Mouse (Mus musculus): Measurements from ENCODE around the gene Nfkb1. TPM values are rescaled to one million over a fixed set of nuclear protein-coding genes. Genes with fewer than 3 reads are reported as not detected.

Nfkb1 gene
- polyA plus RNA-seq, 1 experiment from 2014 or later = 8.7 TPM

GRCm38 (mm10) chr3:135605474-135605873 lies 85.9 kb downstream of the Nfkb1 start:
- Histone ChIP-seq H3K4me3 (replicated peaks; ENCODE audit: low read depth, low read length) (no peak overlapping the region), H3K27ac (replicated peaks; ENCODE audit: low read depth, low read length) (no peak overlapping the region), H3K9ac (replicated peaks; ENCODE audit: low read length) (no peak overlapping the region), H3K27me3 (ENCODE audit: control insufficient read depth, insufficient read depth, low read length) (no peaks in the 10 kb centered on the region), H3K36me3 (ENCODE audit: control insufficient read depth, insufficient read depth, low read length) (peaks cover 38% of the 10 kb centered on the region; the same call in 1 of the 2 replicates), H3K4me2 (ENCODE audit: low read length) (no peak overlapping the region), H3K4me1 (ENCODE audit: control insufficient read depth, insufficient read depth, low read length) (0 out of 2 replicates have a peak, but pooled peaks cover under 1% of the 10 kb centered on the region), H3K9me3 (ENCODE audit: control insufficient read depth, low read length) (no peaks in the 10 kb centered on the region)
- 76% methylated on average over 4 of the region's 4 CpGs for WGBS
- DNase-seq (no peak), ATAC-seq (ENCODE audit: low FRiP score, low TSS enrichment) (no peak)

GRCm38 (mm10) chr3:135604626-135605417 lies 86.5 kb downstream of the Nfkb1 start:
- Histone ChIP-seq H3K9ac (replicated peaks; ENCODE audit: low read length) (no peak overlapping the region), H3K4me3 (replicated peaks; ENCODE audit: low read depth, low read length) (no peak overlapping the region), H3K27ac (replicated peaks; ENCODE audit: low read depth, low read length) (no peak overlapping the region), H3K4me1 (ENCODE audit: control insufficient read depth, insufficient read depth, low read length) (no peaks in the 10 kb centered on the region), H3K27me3 (ENCODE audit: control insufficient read depth, insufficient read depth, low read length) (no peaks in the 10 kb centered on the region), H3K9me3 (ENCODE audit: control insufficient read depth, low read length) (no peaks in the 10 kb centered on the region), H3K36me3 (ENCODE audit: control insufficient read depth, insufficient read depth, low read length) (peaks cover 42% of the 10 kb centered on the region; the same call in 1 of the 2 replicates), H3K4me2 (ENCODE audit: low read length) (no peak overlapping the region)
- ATAC-seq (ENCODE audit: low FRiP score, low TSS enrichment) = no peak
- DNase-seq = no peak
- 94% methylated on average over 10 of the region's 10 CpGs for WGBS

- H3K27ac ChIP-seq (replicated peaks; ENCODE audit: low read depth, low read length) = no peak overlapping the region
- H3K9me3 ChIP-seq (ENCODE audit: control insufficient read depth, low read length) = no peaks in the 10 kb centered on the region
- no peak overlapping the region for H3K4me2 ChIP-seq (ENCODE audit: low read length)
- H3K27me3 ChIP-seq (ENCODE audit: control insufficient read depth, insufficient read depth, low read length) = no peaks in the 10 kb centered on the region
- H3K4me1 ChIP-seq (ENCODE audit: control insufficient read depth, insufficient read depth, low read length) = no peaks in the 10 kb centered on the region
- no peak overlapping the region for H3K4me3 ChIP-seq (replicated peaks; ENCODE audit: low read depth, low read length)
- ATAC-seq (ENCODE audit: low FRiP score, low TSS enrichment) = no peak
- DNase-seq = no peak
- WGBS = 88% methylated on average over 10 of the region's 10 CpGs
- peaks cover 39% of the 10 kb centered on the region; the same call in 1 of the 2 replicates for H3K36me3 ChIP-seq (ENCODE audit: control insufficient read depth, insufficient read depth, low read length)
- H3K9ac ChIP-seq (replicated peaks; ENCODE audit: low read length) = no peak overlapping the region
Observed at GRCm38 (mm10) chr3:135602731-135603130, 88.6 kb downstream of the Nfkb1 start.

GRCm38 (mm10) chr3:135598355-135598754 lies 93.0 kb downstream of the Nfkb1 start:
- Histone ChIP-seq H3K4me1 (ENCODE audit: control insufficient read depth, insufficient read depth, low read length) (no peaks in the 10 kb centered on the region), H3K9ac (replicated peaks; ENCODE audit: low read length) (no peak overlapping the region), H3K9me3 (ENCODE audit: control insufficient read depth, low read length) (no peaks in the 10 kb centered on the region), H3K4me3 (replicated peaks; ENCODE audit: low read depth, low read length) (no peak overlapping the region), H3K27me3 (ENCODE audit: control insufficient read depth, insufficient read depth, low read length) (no peaks in the 10 kb centered on the region), H3K36me3 (ENCODE audit: control insufficient read depth, insufficient read depth, low read length) (peaks cover 35% of the 10 kb centered on the region), H3K4me2 (ENCODE audit: low read length) (no peak overlapping the region), H3K27ac (replicated peaks; ENCODE audit: low read depth, low read length) (no peak overlapping the region)
- ATAC-seq (ENCODE audit: low FRiP score, low TSS enrichment) (no peak), DNase-seq (no peak)
- WGBS = 92% methylated on average over 3 of the region's 3 CpGs

GRCm38 (mm10) chr3:135597014-135597413 lies 94.3 kb downstream of the Nfkb1 start:
- ATAC-seq (ENCODE audit: low FRiP score, low TSS enrichment) (no peak), DNase-seq (no peak)
- Histone ChIP-seq H3K4me3 (replicated peaks; ENCODE audit: low read depth, low read length) (no peak overlapping the region), H3K4me1 (ENCODE audit: control insufficient read depth, insufficient read depth, low read length) (no peaks in the 10 kb centered on the region), H3K36me3 (ENCODE audit: control insufficient read depth, insufficient read depth, low read length) (peaks cover 35% of the 10 kb centered on the region), H3K4me2 (ENCODE audit: low read length) (no peak overlapping the region), H3K27me3 (ENCODE audit: control insufficient read depth, insufficient read depth, low read length) (no peaks in the 10 kb centered on the region), H3K27ac (replicated peaks; ENCODE audit: low read depth, low read length) (no peak overlapping the region), H3K9ac (replicated peaks; ENCODE audit: low read length) (no peak overlapping the region), H3K9me3 (ENCODE audit: control insufficient read depth, low read length) (no peaks in the 10 kb centered on the region)
- WGBS = 58% methylated on average over 4 of the region's 4 CpGs

- DNase-seq (no peak), ATAC-seq (ENCODE audit: low FRiP score, low TSS enrichment) (no peak)
Observed at GRCm38 (mm10) chr3:135594238-135594917, 97.0 kb downstream of the Nfkb1 start.

GRCm38 (mm10) chr3:135592011-135592410 lies 99.3 kb downstream of the Nfkb1 start:
- H3K4me3 ChIP-seq (replicated peaks; ENCODE audit: low read depth, low read length) = no peak overlapping the region
- H3K27me3 ChIP-seq (ENCODE audit: control insufficient read depth, insufficient read depth, low read length) = no peaks in the 10 kb centered on the region
- ATAC-seq (ENCODE audit: low FRiP score, low TSS enrichment) = no peak
- no peak overlapping the region for H3K9ac ChIP-seq (replicated peaks; ENCODE audit: low read length)
- H3K9me3 ChIP-seq (ENCODE audit: control insufficient read depth, low read length) = no peaks in the 10 kb centered on the region
- no peak overlapping the region for H3K27ac ChIP-seq (replicated peaks; ENCODE audit: low read depth, low read length)
- H3K4me2 ChIP-seq (ENCODE audit: low read length) = no peak overlapping the region
- peaks cover 49% of the 10 kb centered on the region for H3K36me3 ChIP-seq (ENCODE audit: control insufficient read depth, insufficient read depth, low read length)
- WGBS = 85% methylated on average over 4 of the region's 4 CpGs
- H3K4me1 ChIP-seq (ENCODE audit: control insufficient read depth, insufficient read depth, low read length) = no peaks in the 10 kb centered on the region
- DNase-seq = no peak

More at GRCm38 (mm10) chr3:135594238-135594917, 97.0 kb downstream of the Nfkb1 start:
- Histone ChIP-seq H3K36me3 (ENCODE audit: control insufficient read depth, insufficient read depth, low read length) (peaks cover 35% of the 10 kb centered on the region), H3K4me3 (replicated peaks; ENCODE audit: low read depth, low read length) (no peak overlapping the region), H3K27ac (replicated peaks; ENCODE audit: low read depth, low read length) (no peak overlapping the region), H3K9ac (replicated peaks; ENCODE audit: low read length) (no peak overlapping the region), H3K4me1 (ENCODE audit: control insufficient read depth, insufficient read depth, low read length) (no peaks in the 10 kb centered on the region), H3K27me3 (ENCODE audit: control insufficient read depth, insufficient read depth, low read length) (no peaks in the 10 kb centered on the region), H3K4me2 (ENCODE audit: low read length) (no peak overlapping the region), H3K9me3 (ENCODE audit: control insufficient read depth, low read length) (no peaks in the 10 kb centered on the region)
- 83% methylated on average over 21 of the region's 21 CpGs for WGBS

GRCm38 (mm10) chr3:135591376-135591775 lies 100.0 kb downstream of the Nfkb1 start:
- DNase-seq (no peak), ATAC-seq (ENCODE audit: low FRiP score, low TSS enrichment) (no peak)
- WGBS = 85% methylated on average over 5 of the region's 5 CpGs
- Histone ChIP-seq H3K9me3 (ENCODE audit: control insufficient read depth, low read length) (no peaks in the 10 kb centered on the region), H3K9ac (replicated peaks; ENCODE audit: low read length) (no peak overlapping the region), H3K36me3 (ENCODE audit: control insufficient read depth, insufficient read depth, low read length) (peaks cover 49% of the 10 kb centered on the region), H3K4me1 (ENCODE audit: control insufficient read depth, insufficient read depth, low read length) (no peaks in the 10 kb centered on the region), H3K27me3 (ENCODE audit: control insufficient read depth, insufficient read depth, low read length) (no peaks in the 10 kb centered on the region), H3K4me3 (replicated peaks; ENCODE audit: low read depth, low read length) (no peak overlapping the region), H3K4me2 (ENCODE audit: low read length) (no peak overlapping the region), H3K27ac (replicated peaks; ENCODE audit: low read depth, low read length) (no peak overlapping the region)

Data from midbrain, embryonic 14.5 days (tissue).